Mouse (Mus musculus) forebrain, embryonic 15.5 days (tissue): Measurements from ENCODE around the gene Etv3. TPM values are rescaled to one million over a fixed set of nuclear protein-coding genes. Genes with fewer than 3 reads are reported as not detected.
"Not testable (repeated sequence)": the region's sequence is repeated elsewhere in the genome, so short reads cannot be mapped to it uniquely, and the experiment has no call there.

Source experiments
- ATAC-seq: fragments of 200-750 bp; cut with Nextera tagmentation; replicated peaks from 2 replicates; pipeline ENCODE4 v1.8.0; 2017; ENCODE audit warnings: mild to moderate bottlenecking, moderate TSS enrichment, moderate library complexity
- H3K27ac ChIP-seq: fragments of 300-500 bp; sonication (generic); replicated peaks from 2 replicates; pipeline ENCODE4 v1.5.1; 2015; ENCODE audit warnings: mild to moderate bottlenecking, inconsistent platforms
- H3K27me3 ChIP-seq: fragments of 300-500 bp; sonication (generic); 2 replicates; pipeline ENCODE4 v1.6.1; 2015; ENCODE audit warnings: inconsistent platforms
- H3K36me3 ChIP-seq: fragments of 300-500 bp; sonication (generic); 2 replicates; pipeline ENCODE4 v1.6.1; 2015; ENCODE audit warnings: mild to moderate bottlenecking, inconsistent platforms
- H3K4me1 ChIP-seq: fragments of 300-500 bp; sonication (generic); 2 replicates; pipeline ENCODE4 v1.6.1; 2015; ENCODE audit warnings: inconsistent platforms
- H3K4me2 ChIP-seq: fragments of 300-500 bp; sonication (generic); replicated peaks from 2 replicates; pipeline ENCODE4 v1.6.1; 2015; ENCODE audit warnings: mild to moderate bottlenecking, inconsistent platforms
- H3K4me3 ChIP-seq: fragments of 300-500 bp; sonication (generic); 2 replicates; pipeline ENCODE4 v1.5.1; 2015; ENCODE audit warnings: mild to moderate bottlenecking, inconsistent platforms
- H3K9ac ChIP-seq: fragments of 300-500 bp; sonication (generic); replicated peaks from 2 replicates; pipeline ENCODE4 v1.6.1; 2015; ENCODE audit warnings: mild to moderate bottlenecking, inconsistent platforms
- H3K9me3 ChIP-seq: fragments of 300-500 bp; sonication (generic); 2 replicates; pipeline ENCODE4 v1.6.1; 2016; ENCODE audit warnings: inconsistent platforms
- WGBS: fragments of 180-500 bp; shearing (Covaris S2); methylation state at CpG from one replicate; pipeline ENCODE4 v1.1.7; 2015; ENCODE audit warnings: mixed read lengths; 5-methylcytosine and 5-hydroxymethylcytosine counted together
- polyA plus RNA-seq: library from polyadenylated mRNA; unstranded; fragments of >200 nt; fragmentation: Nextera tagmentation; extraction: Ambion mirVana; gene quantifications from 2 replicates; pipeline ENCODE4 v1.2.1, GENCODE M21; 2015

Gene Etv3
- polyA plus RNA-seq, 1 experiment from 2014 or later = 11.0 TPM

GRCm38 (mm10) chr3:87546291-87546721 lies 21.1 kb downstream of the Etv3 start:
- Histone ChIP-seq H3K27me3 (no peaks in the 10 kb centered on the region), H3K4me2 (no peak overlapping the region), H3K4me3 (no peak overlapping the region), H3K36me3 (no peaks in the 10 kb centered on the region), H3K9ac (no peak overlapping the region), H3K27ac (no peak overlapping the region), H3K4me1 (no peaks in the 10 kb centered on the region), H3K9me3 (no peaks in the 10 kb centered on the region)
- ATAC-seq = no peak
- 79% methylated on average over 10 of the region's 10 CpGs for WGBS

DNA sequence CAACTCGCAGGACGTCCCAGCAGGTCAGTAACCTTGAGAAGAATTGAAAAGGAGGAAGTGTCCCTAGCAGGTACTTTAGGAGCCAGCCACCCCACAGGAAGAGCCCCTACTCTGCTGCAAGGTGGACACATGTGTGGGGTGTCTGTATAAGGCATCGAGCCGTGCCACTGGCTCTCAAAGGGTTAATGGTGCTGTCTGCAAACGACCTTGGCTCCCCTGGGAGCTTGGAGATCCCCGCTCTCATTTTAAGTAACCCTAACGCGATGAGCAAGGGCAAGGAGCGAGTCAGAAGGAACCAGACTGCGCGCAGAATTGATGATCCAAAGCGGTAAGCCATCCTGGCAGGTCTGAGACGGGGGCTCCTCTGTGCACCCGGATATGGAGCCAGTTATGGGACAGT lies 24.7 kb downstream of the Etv3 start:
- no peak for ATAC-seq
- H3K4me2 ChIP-seq = no peak overlapping the region
- WGBS = 27% methylated on average over 14 of the region's 14 CpGs
- no peaks in the 10 kb centered on the region for H3K36me3 ChIP-seq
- H3K9me3 ChIP-seq = no peaks in the 10 kb centered on the region
- no peaks in the 10 kb centered on the region for H3K4me1 ChIP-seq
- H3K9ac ChIP-seq = no peak overlapping the region
- H3K27ac ChIP-seq = no peak overlapping the region
- H3K27me3 ChIP-seq = no peaks in the 10 kb centered on the region
- no peak overlapping the region for H3K4me3 ChIP-seq

DNA sequence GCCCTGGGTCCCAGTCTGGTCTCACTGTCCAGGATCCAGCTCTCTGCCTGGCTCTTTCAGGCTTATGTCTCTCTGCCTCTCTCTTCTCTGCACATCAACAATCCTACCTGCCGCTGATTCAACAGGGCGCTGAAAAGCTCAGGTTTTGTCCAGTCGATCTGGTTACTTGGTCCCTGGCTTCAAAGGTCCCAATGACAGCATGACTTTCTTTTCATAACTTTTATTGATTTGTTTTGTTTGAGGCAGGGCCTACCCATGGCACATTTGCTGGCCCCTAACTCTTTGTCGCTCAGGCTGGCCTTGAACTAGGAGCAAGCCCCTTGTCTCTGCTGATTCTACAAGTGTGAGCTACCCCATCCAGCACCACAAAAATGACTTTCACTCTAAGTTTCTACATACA lies 27.1 kb downstream of the Etv3 start:
- 87% methylated on average over 4 of the region's 4 CpGs for WGBS
- no peak for ATAC-seq
- no peaks in the 10 kb centered on the region for H3K36me3 ChIP-seq
- no peak overlapping the region for H3K4me2 ChIP-seq
- no peak overlapping the region for H3K9ac ChIP-seq
- no peaks in the 10 kb centered on the region for H3K9me3 ChIP-seq
- no peaks in the 10 kb centered on the region for H3K27me3 ChIP-seq
- H3K4me3 ChIP-seq = no peak overlapping the region
- H3K4me1 ChIP-seq = no peaks in the 10 kb centered on the region
- H3K27ac ChIP-seq = no peak overlapping the region

DNA sequence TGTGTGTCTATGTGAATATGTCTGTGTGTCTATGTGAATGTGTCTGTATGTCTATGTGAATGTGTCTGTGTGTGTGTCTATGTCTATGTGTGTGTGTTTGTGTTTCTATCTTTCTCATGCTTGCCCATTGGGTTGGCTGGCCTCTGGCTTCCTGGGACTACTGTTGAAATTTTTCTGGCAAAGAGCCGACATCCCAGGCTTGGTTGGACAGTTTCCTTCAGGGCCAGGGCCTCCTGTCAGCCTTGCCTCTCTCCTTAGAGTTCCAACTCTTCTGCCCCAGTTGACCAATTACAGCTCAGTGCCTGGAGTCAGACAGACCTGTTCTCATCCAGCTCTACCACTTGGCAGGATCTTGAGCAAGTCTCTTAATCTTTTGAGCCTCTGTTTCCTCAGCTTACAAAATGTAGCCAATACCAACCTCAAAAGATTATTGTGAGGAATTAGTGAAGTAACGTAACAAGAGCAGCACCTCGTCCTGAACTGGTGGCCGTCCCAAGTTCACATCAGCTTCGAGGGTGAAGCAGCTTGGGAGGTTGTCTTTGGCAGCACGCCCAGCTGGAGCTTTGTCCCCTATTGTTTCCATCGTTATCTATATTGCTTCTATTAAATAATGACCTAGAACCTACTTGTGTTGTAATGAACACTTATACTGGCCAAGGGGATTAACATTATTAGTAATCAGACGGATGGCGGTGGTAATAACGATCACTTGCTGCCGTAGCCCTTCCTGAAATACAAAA lies 28.2 kb downstream of the Etv3 start:
- no peak overlapping the region for H3K9ac ChIP-seq
- no peak overlapping the region for H3K4me2 ChIP-seq
- 29% methylated on average over 11 of the region's 11 CpGs for WGBS
- no peaks in the 10 kb centered on the region for H3K27me3 ChIP-seq
- H3K4me1 ChIP-seq = no peaks in the 10 kb centered on the region
- no peaks in the 10 kb centered on the region for H3K9me3 ChIP-seq
- ATAC-seq = no peak
- no peak overlapping the region for H3K27ac ChIP-seq
- H3K4me3 ChIP-seq = no peak overlapping the region
- no peaks in the 10 kb centered on the region for H3K36me3 ChIP-seq

GRCm38 (mm10) chr3:87554859-87555258 lies 29.7 kb downstream of the Etv3 start:
- H3K9me3 ChIP-seq, H3K27ac ChIP-seq, H3K27me3 ChIP-seq, H3K9ac ChIP-seq, H3K4me1 ChIP-seq, H3K36me3 ChIP-seq, H3K4me3 ChIP-seq, H3K4me2 ChIP-seq, ATAC-seq: not testable (repeated sequence)
- WGBS = 87% methylated on average over 13 of the region's 13 CpGs

DNA sequence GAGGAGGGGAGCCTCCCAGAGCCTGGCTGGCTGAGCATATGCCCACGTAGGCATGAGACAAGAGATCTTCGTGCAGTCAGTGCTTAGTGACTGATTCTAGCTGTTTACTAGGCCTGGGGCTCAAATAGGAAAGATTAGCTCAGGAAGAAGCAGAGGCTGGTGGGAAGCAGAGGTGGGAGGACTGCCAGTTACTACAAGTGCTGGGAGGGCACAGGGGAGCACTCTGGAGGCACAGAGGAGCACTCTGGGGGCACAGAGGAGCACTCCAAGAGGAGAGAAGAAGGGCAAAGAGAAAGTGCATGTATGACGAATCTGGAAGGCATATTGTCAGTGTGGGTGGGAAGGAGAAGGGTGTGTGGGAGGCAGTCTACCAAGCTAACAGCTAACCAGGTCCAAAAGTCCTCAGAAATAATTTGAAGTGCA lies 30.9 kb downstream of the Etv3 start:
- Histone ChIP-seq H3K4me2 (no peak overlapping the region), H3K27me3 (no peaks in the 10 kb centered on the region), H3K27ac (no peak overlapping the region), H3K4me1 (no peaks in the 10 kb centered on the region), H3K9ac (no peak overlapping the region), H3K9me3 (no peaks in the 10 kb centered on the region), H3K4me3 (no peak overlapping the region), H3K36me3 (no peaks in the 10 kb centered on the region)
- ATAC-seq = no peak
- WGBS = 74% methylated on average over 3 of the region's 3 CpGs

DNA sequence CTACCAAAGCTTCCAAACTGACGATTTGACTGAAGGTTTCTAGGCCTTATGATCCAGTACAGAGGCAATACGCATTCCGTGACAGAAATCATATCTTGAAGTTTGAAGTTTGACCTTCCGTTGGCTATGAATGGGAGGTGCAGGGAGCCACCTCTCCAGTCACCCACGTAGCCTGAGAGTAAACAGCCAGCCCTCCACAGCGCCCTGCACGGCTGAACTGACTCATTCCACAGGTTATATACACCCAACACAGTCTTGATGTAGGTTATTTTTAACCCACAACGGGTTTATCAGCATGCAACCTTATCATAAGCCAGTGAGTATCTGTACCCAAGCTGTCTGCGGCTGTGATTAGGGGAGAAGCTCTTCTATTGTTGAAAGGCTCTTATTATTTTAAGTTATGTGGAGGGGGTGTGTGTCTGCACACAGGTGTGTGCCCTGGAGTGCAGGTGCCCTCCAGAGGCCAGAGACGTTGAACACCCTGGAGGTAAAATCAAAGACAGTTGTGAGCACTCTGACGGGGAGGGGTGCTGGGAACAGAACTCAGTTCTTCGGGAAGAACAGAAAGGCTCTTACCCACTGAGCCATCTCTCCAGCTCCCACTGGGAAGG lies 31.6 kb downstream of the Etv3 start:
- Histone ChIP-seq H3K27ac (no peak overlapping the region), H3K27me3 (no peaks in the 10 kb centered on the region), H3K9ac (no peak overlapping the region), H3K4me2 (no peak overlapping the region), H3K36me3 (no peaks in the 10 kb centered on the region), H3K4me1 (no peaks in the 10 kb centered on the region), H3K9me3 (no peaks in the 10 kb centered on the region), H3K4me3 (no peak overlapping the region)
- no peak for ATAC-seq
- WGBS = 87% methylated on average over 12 of the region's 12 CpGs

DNA sequence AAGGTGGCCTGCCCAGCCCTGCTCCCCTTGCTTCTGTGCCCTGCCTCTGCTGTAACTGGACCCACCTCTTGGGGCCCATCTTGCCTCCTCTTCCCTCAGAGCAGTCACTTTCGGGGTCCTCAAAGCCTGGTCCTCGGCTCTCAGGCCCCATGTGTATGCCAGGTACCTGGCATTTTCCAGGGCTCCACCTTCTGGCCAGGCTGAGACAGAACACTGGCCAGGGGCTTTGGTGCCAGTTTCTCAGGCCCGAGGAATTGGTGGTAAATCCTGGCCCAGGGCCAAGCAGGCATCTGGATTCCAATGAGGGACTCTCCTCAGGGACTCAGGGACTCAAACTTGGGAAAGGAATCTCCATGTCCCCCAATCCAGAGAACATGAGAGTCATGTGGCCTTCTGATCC lies 34.9 kb downstream of the Etv3 start:
- no peak overlapping the region for H3K4me3 ChIP-seq
- H3K9ac ChIP-seq = no peak overlapping the region
- peaks cover under 1% of the 10 kb centered on the region; the same call in 1 of the 2 replicates for H3K4me1 ChIP-seq
- ATAC-seq = no peak
- no peak overlapping the region for H3K4me2 ChIP-seq
- WGBS = 48% methylated on average over 3 of the region's 3 CpGs
- no peak overlapping the region for H3K27ac ChIP-seq
- H3K27me3 ChIP-seq = no peaks in the 10 kb centered on the region
- H3K9me3 ChIP-seq = no peaks in the 10 kb centered on the region
- no peaks in the 10 kb centered on the region for H3K36me3 ChIP-seq

GRCm38 (mm10) chr3:87561434-87561833 lies 36.2 kb downstream of the Etv3 start:
- WGBS = 84% methylated on average over 8 of the region's 8 CpGs
- Histone ChIP-seq H3K36me3 (no peaks in the 10 kb centered on the region), H3K27me3 (no peaks in the 10 kb centered on the region), H3K27ac (no peak overlapping the region), H3K4me1 (peaks cover 9% of the 10 kb centered on the region), H3K9me3 (no peaks in the 10 kb centered on the region), H3K4me2 (no peak overlapping the region), H3K9ac (no peak overlapping the region), H3K4me3 (no peak overlapping the region)
- no peak for ATAC-seq

DNA sequence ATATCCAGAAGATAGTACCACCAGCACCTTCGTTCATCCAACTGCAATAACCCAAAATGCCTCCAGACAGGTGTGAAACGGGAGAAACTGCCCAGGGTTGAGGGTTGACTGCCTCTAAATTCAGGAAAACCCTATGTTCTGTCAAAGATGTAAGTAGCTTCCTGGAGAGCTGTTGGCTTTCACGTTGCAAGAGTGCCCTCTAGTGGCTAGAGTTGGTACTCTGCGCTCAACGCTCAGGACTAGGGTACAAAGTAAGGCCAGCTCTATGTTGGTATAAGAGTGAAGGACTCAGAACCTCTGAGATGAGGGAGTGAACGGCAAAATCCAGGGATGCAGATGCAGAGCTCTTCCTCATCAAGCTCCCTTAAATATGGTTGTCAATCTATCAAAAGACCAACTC lies 37.2 kb downstream of the Etv3 start:
- Histone ChIP-seq H3K9ac (no peak overlapping the region), H3K27me3 (no peaks in the 10 kb centered on the region), H3K4me3 (no peak overlapping the region), H3K9me3 (no peaks in the 10 kb centered on the region), H3K4me1 (peaks cover 9% of the 10 kb centered on the region), H3K36me3 (no peaks in the 10 kb centered on the region), H3K27ac (no peak overlapping the region), H3K4me2 (no peak overlapping the region)
- no peak for ATAC-seq
- WGBS = 3% methylated on average over 6 of the region's 6 CpGs

GRCm38 (mm10) chr3:87563466-87563865 lies 38.3 kb downstream of the Etv3 start:
- Histone ChIP-seq H3K4me3 (no peak overlapping the region), H3K27ac (no peak overlapping the region), H3K4me2 (no peak overlapping the region), H3K9ac (no peak overlapping the region), H3K27me3 (no peaks in the 10 kb centered on the region), H3K9me3 (no peaks in the 10 kb centered on the region), H3K4me1 (peaks cover 9% of the 10 kb centered on the region), H3K36me3 (no peaks in the 10 kb centered on the region)
- WGBS = 81% methylated on average over 5 of the region's 5 CpGs
- ATAC-seq = no peak

GRCm38 (mm10) chr3:87565623-87566022 lies 40.4 kb downstream of the Etv3 start:
- peak overlapping the region; percentile 95 for H3K27ac ChIP-seq
- H3K9ac ChIP-seq = peak overlapping the region; percentile 46
- peak overlapping the region; percentile 52 for H3K4me2 ChIP-seq
- H3K4me1 ChIP-seq = peaks cover 9% of the 10 kb centered on the region
- no peaks in the 10 kb centered on the region for H3K27me3 ChIP-seq
- no peaks in the 10 kb centered on the region for H3K9me3 ChIP-seq
- WGBS = 53% methylated on average over 6 of the region's 6 CpGs
- ATAC-seq = peak; percentile 27
- H3K4me3 ChIP-seq = peak overlapping the region; percentile 40
- H3K36me3 ChIP-seq = no peaks in the 10 kb centered on the region

DNA sequence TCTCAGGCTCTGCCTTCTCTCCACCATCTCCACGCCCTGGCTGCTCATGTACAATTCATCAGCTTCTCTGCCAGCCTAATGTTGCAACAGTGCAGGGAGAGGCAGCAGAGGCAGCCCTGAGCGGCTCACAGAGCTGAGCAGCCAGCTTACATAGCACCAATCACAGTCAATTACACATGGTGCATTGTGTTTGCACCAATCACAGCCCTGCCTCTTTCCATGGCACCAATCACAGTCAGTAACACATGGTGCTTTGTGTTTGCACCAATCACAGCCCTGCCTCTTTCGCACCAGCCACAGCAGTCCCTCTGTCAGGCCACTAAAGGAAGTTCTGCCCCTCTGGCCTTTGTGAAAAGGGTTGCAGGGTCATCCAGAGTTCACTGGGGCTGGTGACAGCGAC lies 40.9 kb downstream of the Etv3 start:
- Histone ChIP-seq H3K9ac (peak overlapping the region; percentile 46), H3K27me3 (no peaks in the 10 kb centered on the region), H3K4me3 (peak overlapping the region; percentile 40), H3K27ac (peak overlapping the region; percentile 95), H3K4me2 (peak overlapping the region; percentile 52), H3K4me1 (peaks cover 9% of the 10 kb centered on the region), H3K9me3 (no peaks in the 10 kb centered on the region), H3K36me3 (no peaks in the 10 kb centered on the region)
- WGBS = 3% methylated on average over 4 of the region's 4 CpGs
- peak; percentile 100 for ATAC-seq
